Mouse (Mus musculus) stomach, embryonic 16.5 days (tissue): ENCODE results near the gene Nupl2. TPM values are rescaled to one million over a fixed set of nuclear protein-coding genes. Genes with fewer than 3 reads are reported as not detected.

ENCODE experiments used
- polyA plus RNA-seq: library from polyadenylated mRNA; unstranded; fragments of >200 nt; fragmentation: Nextera tagmentation; extraction: Ambion mirVana; gene quantifications from 2 replicates; pipeline ENCODE4 v1.2.1, GENCODE M21; 2015

Nupl2 gene
- polyA plus RNA-seq, 1 experiment from 2014 or later, result 11.2 TPM

Other genes starting within 250 kb of the Nupl2 start
- gene Fam126a, start 134.3 kb upstream of the Nupl2 start, polyA plus RNA-seq, result 15.7 and 19.1 TPM in 2 replicates
- gene Klhl7, start 64.4 kb upstream of the Nupl2 start, polyA plus RNA-seq, result 46.4 and 52.3 TPM in 2 replicates
- gene Kcnh2, start 186.6 kb downstream of the Nupl2 start, polyA plus RNA-seq, result 5.6 and 6.5 TPM in 2 replicates
- gene Nos3, start 199.8 kb downstream of the Nupl2 start, polyA plus RNA-seq, result 6.5 and 7.3 TPM in 2 replicates
- gene Atg9b, start 227.2 kb downstream of the Nupl2 start, polyA plus RNA-seq, result 4.2 and 5.9 TPM in 2 replicates
- gene Abcb8, start 228.7 kb downstream of the Nupl2 start, polyA plus RNA-seq, result 48.4 and 61.7 TPM in 2 replicates
- 0.23 and 0.52 TPM in 2 replicates for gene Asic3, start 248.4 kb downstream of the Nupl2 start, polyA plus RNA-seq